Mouse (Mus musculus) MEL (cell line): ENCODE measurements at regions not wholly inside any gene's neighbourhood (a gene's known extent, or its start where the extent isn't known, plus 50 kb on each side); places are given as distances from the start of the nearest gene placed in this dataset.

ENCODE experiments used
- DNase-seq: peaks from one replicate; pipeline ENCODE4 v3.0.0; 2011; ENCODE audit warnings: low read depth, low spot score
- H3K27ac ChIP-seq: 2 replicates; pipeline ENCODE4 v1.5.1; 2012; ENCODE audit warnings: low read depth, mild to moderate bottlenecking, control low read depth, low read length, moderate library complexity; ENCODE audit not compliant: control insufficient read depth
- H3K27me3 ChIP-seq, 2 experiments: fragments of 150-350 bp in 1 of 2; sonication (generic) in 1 of 2; 2 replicates each; pipeline ENCODE4 v1.6.1; 2012; ENCODE audit warnings: low read length in 2 of 2, mild to moderate bottlenecking in 2 of 2, improper control_type of control experiment in 1 of 2, moderate library complexity in 1 of 2; ENCODE audit not compliant: insufficient read depth in 2 of 2, control insufficient read depth in 1 of 2
- H3K36me3 ChIP-seq, 2 experiments: 2 replicates each; pipeline ENCODE4 v1.6.1; 2012 to 2014; ENCODE audit warnings: low read length in 2 of 2, improper control_type of control experiment in 1 of 2, inconsistent platforms in 1 of 2, mild to moderate bottlenecking in 1 of 2; ENCODE audit not compliant: insufficient read depth in 2 of 2, control insufficient read depth in 1 of 2
- H3K4me1 ChIP-seq, 2 experiments: fragments of 150-350 bp in 1 of 2; sonication (generic) in 1 of 2; 2 replicates each; pipeline ENCODE4 v1.6.1; 2012; ENCODE audit warnings: low read length in 2 of 2, improper control_type of control experiment in 1 of 2, mild to moderate bottlenecking in 1 of 2; ENCODE audit not compliant: insufficient read depth in 2 of 2, control insufficient read depth in 1 of 2
- H3K4me3 ChIP-seq, 2 experiments: fragments of 150-350 bp in 1 of 2; sonication (generic) in 1 of 2; 2 replicates each; pipeline ENCODE4 v1.5.1; 2012; ENCODE audit warnings: low read depth in 2 of 2, low read length in 2 of 2, mild to moderate bottlenecking in 2 of 2, moderate library complexity in 2 of 2, control low read depth in 1 of 2, improper control_type of control experiment in 1 of 2; ENCODE audit not compliant: control insufficient read depth in 1 of 2, insufficient read depth in 1 of 2
- H3K79me2 ChIP-seq: 2 replicates; pipeline ENCODE4 v1.6.1; 2012; ENCODE audit warnings: mild to moderate bottlenecking, low read length, moderate library complexity; ENCODE audit not compliant: control insufficient read depth, poor library complexity, insufficient read depth
- H3K9ac ChIP-seq: 2 replicates; pipeline ENCODE4 v1.6.1; 2012; ENCODE audit warnings: low read depth, mild to moderate bottlenecking, control low read depth, low read length, moderate library complexity; ENCODE audit not compliant: control insufficient read depth, poor library complexity, severe bottlenecking
- H3K9me3 ChIP-seq: fragments of 150-350 bp; sonication (generic); replicated peaks from 2 replicates; pipeline ENCODE4 v1.6.1; 2012; ENCODE audit warnings: mild to moderate bottlenecking, low read length, improper control_type of control experiment, moderate library complexity; ENCODE audit not compliant: insufficient read depth
- CHD1 ChIP-seq: IDR thresholded peaks from 2 replicates; pipeline ENCODE4 v1.6.1; 2012; ENCODE audit warnings: low read depth, mild to moderate bottlenecking, inconsistent platforms, low read length, improper control_type of control experiment
- CHD2 ChIP-seq: IDR thresholded peaks from 2 replicates; pipeline ENCODE4 v1.6.1; 2011; ENCODE audit warnings: low read length, improper control_type of control experiment
- CTCF ChIP-seq, 3 experiments: IDR thresholded peaks in 2 of 3; conservative IDR thresholded peaks in 1 of 3; 2 replicates each; pipeline ENCODE4 v1.5.1; 2011 to 2012; ENCODE audit warnings: low read length in 3 of 3, low read depth in 2 of 3, mild to moderate bottlenecking in 2 of 3, improper control_type of control experiment in 1 of 3, inconsistent platforms in 1 of 3, mixed read lengths in 1 of 3, moderate library complexity in 1 of 3; ENCODE audit not compliant: control insufficient read depth in 1 of 3, insufficient read depth in 1 of 3, poor library complexity in 1 of 3, severe bottlenecking in 1 of 3
- E2F4 ChIP-seq: IDR thresholded peaks from 2 replicates; pipeline ENCODE4 v1.6.1; 2011; ENCODE audit warnings: low read depth, low read length, improper control_type of control experiment, borderline replicate concordance
- ELF1 ChIP-seq: IDR thresholded peaks from 2 replicates; pipeline ENCODE4 v1.6.1; 2014; ENCODE audit warnings: low read depth, mild to moderate bottlenecking, inconsistent platforms, low read length, improper control_type of control experiment, moderate library complexity
- GABPA ChIP-seq: IDR thresholded peaks from 2 replicates; pipeline ENCODE4 v1.6.1; 2012; ENCODE audit warnings: low read depth, mild to moderate bottlenecking, inconsistent platforms, low read length, improper control_type of control experiment, moderate library complexity
- GATA1 ChIP-seq: IDR thresholded peaks from 2 replicates; pipeline ENCODE4 v1.6.1; 2011; ENCODE audit warnings: low read depth, low read length, improper control_type of control experiment
- JUND ChIP-seq: IDR thresholded peaks from 2 replicates; pipeline ENCODE4 v1.6.1; 2011; ENCODE audit warnings: low read depth, mild to moderate bottlenecking, improper control_type of control experiment, low read length
- MAFK ChIP-seq: IDR thresholded peaks from 2 replicates; pipeline ENCODE4 v1.6.1; 2011; ENCODE audit warnings: low read depth, mild to moderate bottlenecking, low read length, improper control_type of control experiment, borderline replicate concordance
- MAX ChIP-seq: IDR thresholded peaks from 2 replicates; pipeline ENCODE4 v1.6.1; 2011; ENCODE audit warnings: low read length, improper control_type of control experiment
- MEF2A ChIP-seq: IDR thresholded peaks from 2 replicates; pipeline ENCODE4 v1.6.1; 2014; ENCODE audit warnings: low read depth, mild to moderate bottlenecking, inconsistent platforms, low read length, improper control_type of control experiment; ENCODE audit not compliant: poor library complexity, insufficient replicate concordance, severe bottlenecking; ENCODE audit errors: extremely low read depth
- MXI1 ChIP-seq: IDR thresholded peaks from 2 replicates; pipeline ENCODE4 v1.6.1; 2011; ENCODE audit warnings: mild to moderate bottlenecking, low read depth, low read length, improper control_type of control experiment
- MYC ChIP-seq: IDR thresholded peaks from 2 replicates; pipeline ENCODE4 v1.6.1; 2011; ENCODE audit warnings: low read depth, mild to moderate bottlenecking, low read length, improper control_type of control experiment, moderate library complexity
- NELFE ChIP-seq: IDR thresholded peaks from 2 replicates; pipeline ENCODE4 v1.6.1; 2011; ENCODE audit warnings: low read depth, low read length, improper control_type of control experiment
- POLR2AphosphoS2 ChIP-seq: IDR thresholded peaks from 2 replicates; pipeline ENCODE4 v1.6.1; 2011; ENCODE audit warnings: low read length, improper control_type of control experiment
- RAD21 ChIP-seq: IDR thresholded peaks from 2 replicates; pipeline ENCODE4 v1.6.1; 2011; ENCODE audit warnings: mild to moderate bottlenecking, low read depth, low read length, improper control_type of control experiment
- RCOR1 ChIP-seq: IDR thresholded peaks from 2 replicates; pipeline ENCODE4 v1.6.1; 2012; ENCODE audit warnings: low read depth, mild to moderate bottlenecking, inconsistent platforms, low read length, improper control_type of control experiment
- SIN3A ChIP-seq: IDR thresholded peaks from 2 replicates; pipeline ENCODE4 v1.6.1; 2012; ENCODE audit warnings: low read length, improper control_type of control experiment, inconsistent platforms
- SMC3 ChIP-seq: IDR thresholded peaks from 2 replicates; pipeline ENCODE4 v1.6.1; 2011; ENCODE audit warnings: low read depth, low read length, improper control_type of control experiment
- TAL1 ChIP-seq: IDR thresholded peaks from 2 replicates; pipeline ENCODE4 v1.6.1; 2012; ENCODE audit warnings: mild to moderate bottlenecking, inconsistent platforms, low read length, moderate library complexity, mixed read lengths
- TBP ChIP-seq: IDR thresholded peaks from 2 replicates; pipeline ENCODE4 v1.8.0; 2011; ENCODE audit warnings: low read depth, low read length, improper control_type of control experiment
- USF1 ChIP-seq: IDR thresholded peaks from 2 replicates; pipeline ENCODE4 v1.6.1; 2014; ENCODE audit warnings: low read depth, mild to moderate bottlenecking, inconsistent platforms, low read length, improper control_type of control experiment, moderate library complexity
- ZC3H11A ChIP-seq: IDR thresholded peaks from 2 replicates; pipeline ENCODE4 v1.6.1; 2012; ENCODE audit warnings: low read depth, mild to moderate bottlenecking, inconsistent platforms, low read length, improper control_type of control experiment
- ZMIZ1 ChIP-seq: IDR thresholded peaks from 2 replicates; pipeline ENCODE4 v1.6.1; 2012; ENCODE audit warnings: low read depth, mild to moderate bottlenecking, inconsistent platforms, low read length, improper control_type of control experiment, moderate library complexity
- ZNF384 ChIP-seq: IDR thresholded peaks from 2 replicates; pipeline ENCODE4 v1.6.1; 2012; ENCODE audit warnings: low read depth, mild to moderate bottlenecking, inconsistent platforms, low read length, improper control_type of control experiment

GRCm38 (mm10) chr8:109081295-109081694, 412.5 kb upstream of the Pmfbp1 start:
- H3K79me2 ChIP-seq: no peaks in the 10 kb centered on the region
- DNase-seq: no peak
- TF ChIP-seq MAFK (no peak), RAD21 (no peak), TAL1 (no peak), CHD1 (no peak), GABPA (no peak), JUND (no peak), MYC (no peak), ELF1 (no peak), SIN3A (no peak)
- TF ChIP-seq, all 39 proteins: peak for 0
- Histone ChIP-seq H3K36me3 (no peaks in the 10 kb centered on the region), H3K4me1 (no peaks in the 10 kb centered on the region), H3K9ac (no peak overlapping the region), H3K4me3 (no peak overlapping the region), H3K27ac (no peak overlapping the region), H3K9me3 (no peaks in the 10 kb centered on the region), H3K27me3 (no peaks in the 10 kb centered on the region)

GRCm38 (mm10) chr8:109085134-109085533, 408.7 kb upstream of the Pmfbp1 start:
- Histone ChIP-seq H3K4me1 (no peaks in the 10 kb centered on the region), H3K79me2 (no peaks in the 10 kb centered on the region), H3K9ac (no peak overlapping the region), H3K27me3 (no peaks in the 10 kb centered on the region)
- TF ChIP-seq CTCF (IDR thresholded peaks at IDR 0.05 in 2 of 3, conservative IDR thresholded peaks at IDR 0.05 in 1 of 3; ENCODE audit: control insufficient read depth in 1 of 3, insufficient read depth in 1 of 3, low read depth in 2 of 3, low read length in 3 of 3, poor library complexity in 1 of 3, severe bottlenecking in 1 of 3): no peak
- TF ChIP-seq NELFE: no peak
- TF ChIP-seq GATA1: no peak
- no peak for TF ChIP-seq SIN3A
- no peak for TF ChIP-seq TBP
- TF ChIP-seq ZC3H11A: no peak
- TF ChIP-seq MYC: no peak
- TF ChIP-seq MAFK: no peak
- no peak for TF ChIP-seq MEF2A
- TF ChIP-seq RCOR1: no peak
- no peak for TF ChIP-seq ZMIZ1
- no peak for TF ChIP-seq MAX
- TF ChIP-seq CHD2: no peak
- no peak for TF ChIP-seq E2F4
- no peak for TF ChIP-seq USF1
- no peak for TF ChIP-seq MXI1
- no peak for TF ChIP-seq POLR2AphosphoS2
- TF ChIP-seq ZNF384: no peak
- no peak for TF ChIP-seq SMC3
- TF ChIP-seq, all 39 proteins: peak for 0
- no peak for DNase-seq
- no peaks in the 10 kb centered on the region for H3K36me3 ChIP-seq
- no peak overlapping the region for H3K27ac ChIP-seq
- no peaks in the 10 kb centered on the region for H3K9me3 ChIP-seq
- H3K4me3 ChIP-seq: no peak overlapping the region
